Mouse (Mus musculus) cerebellum, adult 11 months (tissue): ENCODE data around the gene Pepd.
A peak's percentile ranks its signal among the peaks of the same experiment; 100 is the strongest.

ENCODE experiments used
- DNase-seq: peaks from one replicate; pipeline ENCODE4 v3.0.0; 2022

The Pepd gene

GRCm38 (mm10) chr7:35064286-35065258 is 152.4 kb downstream of the Pepd start:
- no peak for DNase-seq

GRCm38 (mm10) chr7:35065958-35066357 is 153.8 kb downstream of the Pepd start:
- DNase-seq, result no peak

DNA sequence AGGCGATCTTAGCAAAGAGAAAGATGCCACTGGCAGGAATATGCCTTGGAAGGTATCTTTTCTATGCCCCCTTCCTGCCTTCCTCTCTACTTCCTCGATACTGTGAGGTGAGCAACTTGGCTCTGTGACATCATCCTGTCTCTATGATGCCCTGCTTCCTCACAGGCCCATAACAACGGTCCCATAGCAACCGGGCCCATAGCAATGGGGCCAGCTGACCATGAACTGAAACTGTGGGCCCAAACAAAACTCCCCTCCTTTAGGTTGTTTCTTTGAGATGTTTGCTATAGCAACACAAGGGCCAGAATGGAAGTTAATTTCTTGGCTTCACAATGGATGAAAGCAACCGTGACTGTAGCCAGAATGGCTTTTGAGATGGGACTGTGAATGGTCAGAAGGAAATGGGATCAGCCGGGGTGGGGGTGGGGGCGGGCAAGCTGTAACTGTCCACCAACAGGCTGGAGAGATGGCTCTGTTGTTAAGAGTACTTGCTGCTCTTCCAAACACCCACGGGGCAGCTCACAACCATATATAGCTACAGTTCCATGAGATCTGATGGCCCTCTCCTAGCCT is 154.5 kb downstream of the Pepd start:
- DNase-seq, result no peak

GRCm38 (mm10) chr7:35076645-35077044 is 164.5 kb downstream of the Pepd start:
- DNase-seq, result no peak

GRCm38 (mm10) chr7:35080843-35081338 is 168.7 kb downstream of the Pepd start:
- no peak for DNase-seq

- DNase-seq, result no peak
Measured at GRCm38 (mm10) chr7:35081406-35082104, 169.4 kb downstream of the Pepd start.

DNA sequence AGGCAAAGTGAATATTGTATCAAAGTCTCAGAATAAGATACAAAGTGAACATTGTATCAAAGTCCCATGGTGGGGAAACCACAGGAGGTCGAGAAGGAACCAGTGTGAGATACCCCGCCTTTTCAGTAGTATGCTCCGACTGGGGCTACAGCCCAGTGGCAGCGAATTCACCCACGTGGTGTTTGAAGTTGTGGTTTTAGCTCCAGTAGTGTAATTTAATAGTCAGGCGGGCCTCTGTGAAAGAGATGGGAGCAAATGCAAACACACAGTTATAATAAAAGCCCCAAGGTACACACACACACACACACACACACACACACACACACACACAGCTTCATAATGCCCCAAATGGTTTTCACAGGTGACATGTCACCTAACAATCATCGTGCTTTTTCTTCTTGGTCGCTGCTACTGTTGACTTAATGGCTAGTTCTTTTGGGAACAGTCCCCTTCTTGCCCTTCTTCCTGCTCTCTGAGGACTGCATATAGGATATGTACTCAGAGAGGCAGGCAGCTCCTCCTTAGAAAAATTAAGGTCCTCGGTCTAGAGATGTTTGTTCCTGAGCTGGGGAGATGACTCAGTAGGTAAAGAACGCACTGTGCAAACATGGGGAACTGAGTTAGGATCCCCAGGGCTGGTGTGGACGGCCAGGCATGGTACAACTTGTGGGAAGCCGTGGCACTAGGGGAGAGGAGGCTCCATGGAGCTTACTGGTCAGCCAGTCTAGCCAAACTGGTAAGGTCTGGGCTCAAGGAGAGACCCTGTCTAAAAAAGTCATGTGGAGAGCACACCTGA is 172.6 kb downstream of the Pepd start:
- no peak for DNase-seq

DNA sequence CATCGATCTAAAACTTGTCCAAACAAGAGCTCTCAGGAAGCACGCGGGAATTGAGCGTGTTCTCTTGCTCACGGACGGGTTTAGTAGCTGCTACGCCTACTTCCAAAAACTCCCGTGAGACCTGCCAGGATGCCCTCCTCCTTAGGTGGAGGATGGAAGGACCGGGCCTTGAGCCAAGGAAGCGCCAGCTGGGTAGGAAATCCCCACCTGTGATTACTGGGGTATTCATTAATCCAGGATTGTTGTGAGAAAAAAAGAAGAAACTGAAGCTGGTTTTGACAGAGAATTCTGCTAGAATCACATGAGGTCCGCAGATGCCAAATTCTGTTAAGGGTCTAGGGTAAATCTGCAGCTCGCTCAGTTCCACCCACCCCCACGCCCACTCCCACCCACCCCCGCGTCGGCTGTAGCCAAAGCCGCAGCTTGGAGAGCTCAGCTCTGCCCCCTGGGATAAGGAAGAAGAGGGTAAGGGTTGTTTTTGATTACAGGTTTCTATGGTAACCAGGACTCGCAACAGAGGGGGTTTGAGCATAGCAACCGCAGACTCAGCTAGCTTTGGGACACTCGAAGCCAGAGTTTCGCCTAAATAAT is 174.2 kb downstream of the Pepd start:
- peak; percentile 3 for DNase-seq

DNA sequence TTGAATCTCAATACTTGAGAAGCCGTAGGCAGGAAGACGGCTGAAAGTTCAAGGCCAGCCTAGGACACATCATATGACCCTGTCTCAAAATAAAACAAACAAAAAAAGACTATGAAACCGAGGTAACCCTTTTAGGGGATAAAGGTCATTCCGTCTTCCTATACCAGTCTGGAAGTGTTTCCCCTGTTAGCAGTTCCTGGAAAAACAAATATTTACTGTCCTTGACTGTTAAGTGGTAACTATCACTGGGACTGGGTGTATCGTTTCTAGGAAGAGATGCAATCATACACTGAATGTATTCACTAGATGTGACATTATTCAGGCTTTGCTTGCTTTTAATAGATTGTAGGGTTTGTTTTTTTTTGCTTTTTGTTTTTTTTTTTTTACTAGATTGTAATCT is 178.4 kb downstream of the Pepd start:
- no peak for DNase-seq
